Comparison of ENCODE assay signal across 10 mouse cellular contexts in genomic region chr9:92207307-92207706, GRCm38 (mm10). TPM values are rescaled to one million over a fixed set of nuclear protein-coding genes. Genes with fewer than 3 reads are reported as not detected.
DNase-seq lines count a peak whose midpoint lies in the region; ATAC-seq and TF ChIP-seq lines count a peak whose summit lies in the region.
"Had no signal": no experiment of that assay in that cellular context is flagged by ENCODE, and none has a peak within 500 bp of the region (broad histone marks: within the 10 kb centered on the region; RNA-seq: fewer than 3 reads in every experiment).

No protein-coding gene starts in this region.

- no peak overlapping the region for H3K4me3 ChIP-seq in kidney, embryonic 15.5 days (replicated peaks)
- no peak overlapping the region for H3K4me3 ChIP-seq in G1E (ENCODE audit: low read depth, low read length)
- no peak overlapping the region for H3K4me3 ChIP-seq in midbrain, embryonic 12.5 days
- H3K4me3 ChIP-seq: embryonic facial prominence, embryonic 12.5 days; liver, embryonic 15.5 days had no signal

- 52% methylated on average over 4 of the region's 4 CpGs for WGBS in kidney, embryonic 15.5 days
- 56% methylated on average over 4 of the region's 4 CpGs for WGBS in midbrain, embryonic 12.5 days

- no peak overlapping the region for H3K9ac ChIP-seq in kidney, embryonic 15.5 days
- no peak overlapping the region for H3K9ac ChIP-seq in midbrain, embryonic 12.5 days (replicated peaks)
- H3K9ac ChIP-seq: embryonic facial prominence, embryonic 12.5 days; liver, embryonic 15.5 days had no signal

- no peaks in the 10 kb centered on the region for H3K4me1 ChIP-seq in kidney, embryonic 15.5 days
- peaks cover 4% of the 10 kb centered on the region for H3K4me1 ChIP-seq in G1E (ENCODE audit: insufficient read depth, low read depth, low read length)
- no peaks in the 10 kb centered on the region for H3K4me1 ChIP-seq in midbrain, embryonic 12.5 days
- H3K4me1 ChIP-seq: embryonic facial prominence, embryonic 12.5 days; liver, embryonic 15.5 days had no signal

- no peak for ATAC-seq in kidney, embryonic 15.5 days (replicated peaks; ENCODE audit: low FRiP score)
- peak; percentile 74 for ATAC-seq in G1E (ENCODE audit: extremely low read depth, insufficient number of reproducible peaks, low FRiP score, poor library complexity, severe bottlenecking)
- peak; percentile 70 for ATAC-seq in cerebellum, adult (ENCODE audit: insufficient number of reproducible peaks, low FRiP score, low TSS enrichment)
- ATAC-seq in midbrain, embryonic 12.5 days (ENCODE audit: low FRiP score, low read depth), result peak; percentile 68

- TF ChIP-seq CTCF in G1E (IDR thresholded peaks at IDR 0.05; ENCODE audit: low read depth, low read length), result no peak

- H3K9me3 ChIP-seq in kidney, embryonic 15.5 days (replicated peaks), result no peaks in the 10 kb centered on the region
- H3K9me3 ChIP-seq in G1E (replicated peaks), result no peaks in the 10 kb centered on the region
- H3K9me3 ChIP-seq in midbrain, embryonic 12.5 days, result no peaks in the 10 kb centered on the region
- H3K9me3 ChIP-seq: embryonic facial prominence, embryonic 12.5 days; liver, embryonic 15.5 days had no signal

- no peak overlapping the region for H3K27ac ChIP-seq in kidney, embryonic 15.5 days
- no peak overlapping the region for H3K27ac ChIP-seq in midbrain, embryonic 12.5 days (replicated peaks)
- H3K27ac ChIP-seq: embryonic facial prominence, embryonic 12.5 days; liver, embryonic 15.5 days had no signal

- H3K36me3 ChIP-seq in kidney, embryonic 15.5 days, result no peaks in the 10 kb centered on the region
- H3K36me3 ChIP-seq in G1E (replicated peaks), result no peaks in the 10 kb centered on the region
- H3K36me3 ChIP-seq in midbrain, embryonic 12.5 days, result no peaks in the 10 kb centered on the region
- H3K36me3 ChIP-seq: embryonic facial prominence, embryonic 12.5 days; liver, embryonic 15.5 days had no signal

- no peak overlapping the region for H3K4me2 ChIP-seq in kidney, embryonic 15.5 days
- no peak overlapping the region for H3K4me2 ChIP-seq in midbrain, embryonic 12.5 days (replicated peaks)
- H3K4me2 ChIP-seq: embryonic facial prominence, embryonic 12.5 days; liver, embryonic 15.5 days had no signal

- peak; percentile 6 for DNase-seq in kidney, adult 11 months
- no peak for DNase-seq in G1E (ENCODE audit: low spot score)
- peak; percentile 24 for DNase-seq in forelimb bud, embryonic 11.5 days (ENCODE audit: low read depth, low spot score)
- peak; percentile 44 for DNase-seq in layer of hippocampus, adult 9-10 months (ENCODE audit: low spot score)
- DNase-seq in T-cell, adult 2 months (ENCODE audit: low spot score), result no peak

- no peaks in the 10 kb centered on the region for H3K27me3 ChIP-seq in kidney, embryonic 15.5 days
- H3K27me3 ChIP-seq in G1E (ENCODE audit: insufficient read depth, low read length), result 0 out of 2 replicates have a peak, but pooled peaks cover 2% of the 10 kb centered on the region
- no peaks in the 10 kb centered on the region for H3K27me3 ChIP-seq in midbrain, embryonic 12.5 days
- H3K27me3 ChIP-seq: embryonic facial prominence, embryonic 12.5 days; liver, embryonic 15.5 days had no signal

RNA-seq across cellular contexts. Expression of gene Plscr5, which starts 14.6 kb away (rescaled TPM):
- polyA plus RNA-seq in kidney, embryonic 15.5 days (2015; fragmentation: Nextera tagmentation; extraction: Ambion mirVana), result not detected in 2 replicates
- total RNA-seq in G1E (2014; fragmentation: Nextera tagmentation) (not detected in 2 replicates), G1E (2017) (not detected in 2 replicates)
- polyA plus RNA-seq in G1E (2012), result not detected in 2 replicates
- polyA plus RNA-seq in midbrain, embryonic 12.5 days (2016; fragmentation: Nextera tagmentation; extraction: Ambion mirVana), result not detected in 2 replicates
- polyA plus RNA-seq: embryonic facial prominence, embryonic 12.5 days; liver, embryonic 15.5 days had no signal

RNA-seq across cellular contexts. Expression of gene Plscr1, which starts 42.2 kb away (rescaled TPM):
- 74.6 and 78.2 TPM in 2 replicates for polyA plus RNA-seq in kidney, embryonic 15.5 days (2015; fragmentation: Nextera tagmentation; extraction: Ambion mirVana)
- total RNA-seq in G1E (2014; fragmentation: Nextera tagmentation) (76.7 and 80.3 TPM in 2 replicates), G1E (2017) (146 and 180 TPM in 2 replicates)
- 124 and 157 TPM in 2 replicates for polyA plus RNA-seq in G1E (2012)
- 17.5 and 18.3 TPM in 2 replicates for polyA plus RNA-seq in midbrain, embryonic 12.5 days (2016; fragmentation: Nextera tagmentation; extraction: Ambion mirVana)

Comparison
In these comparisons a context has a peak if more than half of its experiments do, and no peak if none do; other contexts are left out.
1. DNase-seq: peak in kidney, adult 11 months (single experiment), forelimb bud, embryonic 11.5 days (single experiment) and layer of hippocampus, adult 9-10 months (single experiment); none in G1E (single experiment) and T-cell, adult 2 months (single experiment).